Mouse (Mus musculus) limb, embryonic 11.5 days (tissue): ENCODE data around the gene Tmprss11f. TPM values are rescaled to one million over a fixed set of nuclear protein-coding genes. Genes with fewer than 3 reads are reported as not detected.

Source experiments
- ATAC-seq: fragments of 200-750 bp; cut with Nextera tagmentation; 2 replicates; pipeline ENCODE4 v1.8.0; 2017; ENCODE audit warnings: low read depth; ENCODE audit not compliant: insufficient number of reproducible peaks, low FRiP score, low TSS enrichment
- DNase-seq: peaks from one replicate; pipeline ENCODE4 v3.0.0-alpha.2; 2015; ENCODE audit warnings: low spot score
- H3K27ac ChIP-seq: fragments of 300-500 bp; sonication (generic); replicated peaks from 2 replicates; pipeline ENCODE4 v1.5.1; 2014; ENCODE audit warnings: low read depth, mild to moderate bottlenecking, low read length
- H3K27me3 ChIP-seq: fragments of 300-500 bp; sonication (generic); 2 replicates; pipeline ENCODE4 v1.6.1; 2014; ENCODE audit warnings: mild to moderate bottlenecking, low read length, mixed read lengths; ENCODE audit not compliant: control insufficient read depth, insufficient read depth
- H3K36me3 ChIP-seq: fragments of 300-500 bp; sonication (generic); 2 replicates; pipeline ENCODE4 v1.6.1; 2014; ENCODE audit warnings: mild to moderate bottlenecking, low read length, moderate library complexity, mixed read lengths; ENCODE audit not compliant: control insufficient read depth, insufficient read depth
- H3K4me1 ChIP-seq: fragments of 300-500 bp; sonication (generic); 2 replicates; pipeline ENCODE4 v1.6.1; 2014; ENCODE audit warnings: low read length, mixed read lengths; ENCODE audit not compliant: control insufficient read depth, insufficient read depth
- H3K4me2 ChIP-seq: fragments of 300-500 bp; sonication (generic); 2 replicates; pipeline ENCODE4 v1.6.1; 2014; ENCODE audit warnings: low read depth, mild to moderate bottlenecking, moderate library complexity; ENCODE audit not compliant: severe bottlenecking
- H3K4me3 ChIP-seq: fragments of 300-500 bp; sonication (generic); 2 replicates; pipeline ENCODE4 v1.5.1; 2014; ENCODE audit warnings: low read depth, low read length
- H3K9ac ChIP-seq: fragments of 300-500 bp; sonication (generic); 2 replicates; pipeline ENCODE4 v1.6.1; 2014; ENCODE audit warnings: mild to moderate bottlenecking, low read length
- H3K9me3 ChIP-seq: fragments of 300-500 bp; sonication (generic); 2 replicates; pipeline ENCODE4 v1.6.1; 2016; ENCODE audit warnings: low read length; ENCODE audit not compliant: control insufficient read depth
- WGBS: fragments of 180-500 bp; shearing (Covaris S2); extraction: QIAGEN DNeasy Blood & Tissue Kit; methylation state at CpG from one replicate; pipeline ENCODE4 v1.1.7; 2014; 5-methylcytosine and 5-hydroxymethylcytosine counted together
- polyA plus RNA-seq: library from polyadenylated mRNA; unstranded; fragments of >200 nt; fragmentation: Nextera tagmentation; extraction: Ambion mirVana; gene quantifications from 2 replicates; pipeline ENCODE4 v1.2.1, GENCODE M21; 2014

Gene Tmprss11f
- polyA plus RNA-seq, 1 experiment from 2014 or later: not detected

DNA sequence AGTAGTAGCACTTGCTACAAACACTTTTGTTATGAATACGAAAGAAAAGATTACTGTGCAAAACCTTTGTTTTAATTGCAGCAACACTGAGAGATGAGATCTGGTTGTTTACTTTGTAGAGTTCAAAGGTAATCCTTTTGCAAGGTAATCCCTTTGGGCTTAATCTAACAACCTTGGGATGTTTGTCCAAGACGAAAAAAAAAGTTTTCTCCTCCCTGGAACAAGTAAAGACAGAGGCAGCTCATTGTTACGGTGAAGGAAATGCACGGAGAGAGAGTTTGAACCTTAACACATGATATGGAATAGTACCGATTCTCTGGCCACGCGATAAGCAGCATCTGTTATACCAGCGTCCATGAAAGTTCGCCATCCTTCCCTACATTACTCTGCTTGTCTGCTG, 158.4 kb downstream of the Tmprss11f start:
- DNase-seq: no peak
- H3K36me3 ChIP-seq: no peaks in the 10 kb centered on the region
- 89% methylated on average over 9 of the region's 9 CpGs for WGBS
- no peaks in the 10 kb centered on the region for H3K9me3 ChIP-seq
- H3K27me3 ChIP-seq: no peaks in the 10 kb centered on the region
- no peak overlapping the region for H3K4me2 ChIP-seq
- no peak overlapping the region for H3K27ac ChIP-seq
- no peak for ATAC-seq
- no peak overlapping the region for H3K4me3 ChIP-seq
- H3K4me1 ChIP-seq: no peaks in the 10 kb centered on the region
- no peak overlapping the region for H3K9ac ChIP-seq

Other genes with a start within 250 kb of the Tmprss11f start
- gene Tmprss11a, start 163.4 kb downstream of the Tmprss11f start, polyA plus RNA-seq: not detected in 2 replicates
- not detected in 2 replicates for gene Tmprss11g, start 113.8 kb downstream of the Tmprss11f start, polyA plus RNA-seq
- gene Tmprss11b, start 43.9 kb upstream of the Tmprss11f start, polyA plus RNA-seq: not detected in 2 replicates
- not detected in 2 replicates for gene Tmprss11e, start 113.4 kb upstream of the Tmprss11f start, polyA plus RNA-seq
- 58.1 and 62.3 TPM in 2 replicates for gene Ythdc1, start 171.8 kb upstream of the Tmprss11f start, polyA plus RNA-seq